Mouse (Mus musculus) right cerebral cortex, adult 18-20 months (tissue): ENCODE measurements around the gene Fgr.

ENCODE experiments used
- DNase-seq: peaks from one replicate; pipeline ENCODE4 v3.0.0; 2022; ENCODE audit warnings: mixed read lengths

The Fgr gene

DNA sequence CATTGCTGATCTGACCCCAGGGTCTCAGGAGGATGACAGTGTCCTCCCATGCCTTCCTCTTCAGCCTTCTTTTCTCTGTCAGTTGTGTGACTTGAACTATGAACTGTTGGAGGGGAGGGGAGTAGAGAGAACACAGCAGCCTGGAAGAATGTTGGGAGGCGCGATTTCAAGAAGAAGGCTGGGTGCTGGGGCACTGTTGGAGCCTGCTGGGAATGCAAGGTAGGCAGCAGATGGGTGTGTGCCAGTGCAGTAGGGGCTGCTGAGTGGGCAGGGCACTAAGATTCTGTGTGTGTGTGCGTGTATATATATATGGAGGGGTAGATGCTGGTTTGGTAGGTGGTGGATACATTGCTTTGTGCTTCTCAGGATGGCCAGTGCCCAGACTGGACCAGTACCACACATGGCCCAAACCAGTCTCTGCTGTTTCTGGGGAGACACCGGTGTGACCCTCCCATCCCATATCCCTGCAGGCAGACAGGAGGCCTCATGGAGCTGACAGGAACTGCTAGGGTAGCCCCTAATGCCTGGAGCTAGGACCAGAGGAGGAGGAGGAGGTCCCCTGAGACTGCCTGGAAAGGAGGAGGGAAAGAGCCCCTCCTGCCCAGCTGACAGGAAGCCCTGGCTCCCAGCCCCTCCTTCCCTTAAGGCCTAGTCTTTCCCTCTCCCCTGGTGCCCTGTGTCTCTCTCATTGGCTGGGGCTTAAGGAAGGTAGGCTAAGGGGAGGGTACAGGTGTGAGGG is 43.0 kb downstream of the Fgr start:
- peak; percentile 73 for DNase-seq

DNA sequence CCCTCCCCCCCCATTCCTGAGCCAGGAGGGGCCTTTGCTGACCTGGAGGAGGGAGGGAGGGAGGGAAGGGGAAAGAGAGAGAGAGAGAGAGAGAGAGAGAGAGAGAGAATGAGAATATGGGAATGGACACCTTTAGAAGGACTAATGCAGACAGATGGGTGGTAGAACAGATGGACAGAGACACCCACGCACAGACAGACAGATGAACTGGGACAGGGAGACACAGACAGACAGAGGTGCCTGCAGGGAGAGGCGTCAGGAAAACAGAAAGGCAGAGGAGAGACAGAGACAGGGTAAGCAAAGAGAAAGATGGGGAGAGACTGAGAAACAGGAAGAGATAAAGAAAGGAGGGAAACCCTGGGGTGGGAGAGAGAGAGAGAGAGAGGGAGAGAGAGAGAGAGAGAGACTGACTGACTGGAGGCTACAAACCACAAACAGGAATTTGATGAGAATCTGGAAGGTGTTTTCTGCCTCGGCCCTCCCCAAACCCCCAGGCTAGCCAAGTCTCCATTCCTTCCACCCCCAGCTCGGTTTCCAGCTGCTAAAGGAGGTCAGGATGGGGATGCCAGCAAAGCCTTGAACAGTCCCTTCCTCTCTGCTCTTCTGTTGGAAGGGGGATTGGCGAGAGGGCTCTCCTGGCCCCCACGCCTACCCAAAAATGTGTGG is 43.8 kb downstream of the Fgr start:
- DNase-seq = peak; percentile 81

DNA sequence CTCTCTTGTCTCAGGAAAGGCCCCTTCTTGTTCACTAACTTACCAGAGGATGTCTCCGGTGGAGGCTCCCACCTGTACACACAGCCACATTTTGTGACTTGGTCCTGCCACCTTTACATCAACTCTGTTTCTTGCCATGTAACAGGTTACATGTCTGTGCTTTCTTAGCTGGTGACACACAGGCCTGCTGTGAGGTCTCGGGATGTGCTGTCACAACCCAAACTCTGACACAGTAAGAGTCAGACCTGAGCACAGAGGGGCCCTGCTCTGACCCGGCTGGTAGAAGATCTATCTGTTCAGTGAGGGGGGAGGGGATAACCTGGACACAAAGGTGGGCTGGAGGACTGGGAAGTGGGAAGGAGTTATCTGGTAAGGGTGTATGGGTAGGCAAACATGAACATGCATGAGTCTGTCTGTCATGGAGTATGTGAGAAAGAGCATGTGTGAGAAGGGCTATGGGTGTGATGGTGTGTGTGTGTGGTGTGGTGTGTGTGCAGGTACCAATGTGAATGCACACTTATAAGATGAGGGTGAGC is 44.4 kb downstream of the Fgr start:
- no peak for DNase-seq

DNA sequence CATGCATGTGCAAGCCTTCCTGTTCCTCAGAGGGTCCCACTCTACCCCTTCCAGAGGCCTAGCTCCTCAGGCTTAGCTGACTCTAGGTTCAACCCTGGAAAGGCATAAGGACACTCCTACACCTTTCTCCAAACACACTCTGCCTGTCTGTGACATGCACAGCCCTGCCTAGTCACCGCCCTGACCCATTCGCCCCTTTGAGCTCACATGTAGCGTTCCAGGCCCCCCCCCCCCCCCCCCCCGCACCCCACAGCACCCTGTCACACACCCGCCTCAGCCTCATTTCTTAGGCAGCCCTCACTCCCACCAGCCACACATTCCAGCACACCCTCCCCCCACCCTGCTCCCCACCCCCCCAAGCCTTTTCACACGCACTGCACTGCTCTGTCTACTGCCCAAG is 46.8 kb downstream of the Fgr start:
- DNase-seq = no peak

DNA sequence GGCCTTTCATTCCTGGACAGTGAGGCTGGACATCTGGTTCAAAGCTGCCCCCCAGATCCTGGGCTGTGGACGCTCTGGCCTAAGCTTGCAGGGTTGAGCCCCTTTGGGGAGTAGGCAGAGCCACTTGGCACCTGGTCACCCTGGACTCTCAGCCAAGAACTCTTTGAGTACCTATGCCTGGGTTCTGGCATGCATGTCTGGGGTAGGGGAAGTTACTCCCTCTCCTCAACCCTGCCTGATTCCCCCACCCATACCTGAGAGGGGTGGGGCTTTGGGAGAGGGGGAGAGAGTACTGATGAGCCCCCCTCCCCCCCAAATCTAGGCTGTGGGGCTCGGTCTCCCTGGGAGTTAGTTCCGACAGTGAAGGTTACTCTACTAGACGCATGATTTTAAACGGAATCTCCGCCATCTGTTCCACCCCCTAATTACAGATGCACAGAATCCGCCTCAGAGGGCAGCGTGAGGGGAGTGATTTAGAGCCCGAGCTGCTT is 47.3 kb downstream of the Fgr start:
- DNase-seq = no peak

DNA sequence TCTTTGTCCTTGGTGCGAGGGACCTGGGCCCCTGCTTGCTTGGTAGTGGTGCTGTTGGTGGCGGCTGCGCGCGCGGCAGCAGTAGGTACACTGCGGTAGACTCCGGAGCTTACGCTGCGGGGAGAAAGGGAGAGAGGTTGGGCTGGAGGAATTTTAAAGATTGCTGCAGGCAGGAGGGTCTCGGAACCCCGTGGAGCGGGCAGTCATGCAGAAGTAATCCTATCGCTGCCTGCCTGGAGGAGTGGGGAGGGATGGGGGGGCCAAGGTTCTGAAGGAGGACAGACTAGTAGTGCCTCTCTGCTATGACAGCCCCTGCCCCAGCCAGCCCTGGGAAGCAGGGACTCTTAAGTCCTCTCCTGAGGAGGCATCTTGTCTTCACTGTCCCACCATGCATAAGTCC is 48.3 kb downstream of the Fgr start:
- DNase-seq = no peak

DNA sequence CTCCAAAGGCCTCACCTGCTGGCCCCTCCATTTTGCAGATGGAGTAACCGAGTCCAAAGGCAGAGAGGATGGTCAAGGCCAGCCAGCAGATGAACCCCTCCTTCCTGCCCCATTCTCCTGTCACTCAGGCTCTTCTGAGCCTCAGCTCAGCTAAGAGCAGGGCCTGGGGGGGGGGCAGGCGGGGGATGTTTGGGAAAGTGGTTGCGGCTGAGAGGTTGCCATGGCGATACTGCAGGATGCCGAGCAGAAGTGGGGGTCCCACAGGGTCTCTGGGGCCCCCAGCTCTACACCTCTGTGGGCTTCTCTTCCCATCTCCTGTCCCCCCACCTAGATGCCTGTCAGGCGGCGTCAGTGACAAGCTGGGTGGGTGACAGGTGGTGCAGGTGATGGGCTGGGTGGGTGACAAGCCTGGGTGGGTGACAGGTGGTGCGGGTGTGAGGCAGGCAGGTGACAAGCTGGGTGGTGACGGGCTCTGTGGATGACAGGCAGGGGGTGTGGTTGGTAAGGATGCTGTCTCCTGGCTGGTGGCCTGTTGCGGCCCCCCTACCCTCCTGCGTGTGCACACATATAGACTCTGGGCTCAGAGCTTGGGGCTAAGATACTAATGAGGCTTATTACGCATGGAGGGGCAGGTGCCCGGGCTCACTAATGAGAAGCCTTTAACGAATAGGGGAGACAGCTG is 49.2 kb downstream of the Fgr start:
- no peak for DNase-seq

DNA sequence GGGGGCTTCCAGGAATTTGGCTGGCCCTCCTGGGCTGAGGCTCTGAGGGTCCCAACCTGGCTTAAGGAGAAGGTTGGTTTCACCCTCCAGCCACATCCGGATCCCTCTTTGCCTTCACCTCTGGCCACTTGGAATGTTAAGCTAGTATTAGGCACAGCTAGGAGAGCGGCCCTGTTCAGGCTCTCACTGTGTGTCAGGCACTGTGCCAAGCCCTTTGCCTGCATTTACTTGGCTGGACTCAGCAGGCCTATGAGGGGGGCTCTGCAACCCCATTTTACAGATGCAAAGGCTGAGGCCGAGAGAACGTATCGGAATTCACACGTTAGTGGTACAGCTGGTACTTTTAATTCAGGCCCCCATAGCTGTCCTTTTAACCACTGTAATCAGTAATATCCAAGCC is 49.7 kb downstream of the Fgr start:
- DNase-seq = no peak

DNA sequence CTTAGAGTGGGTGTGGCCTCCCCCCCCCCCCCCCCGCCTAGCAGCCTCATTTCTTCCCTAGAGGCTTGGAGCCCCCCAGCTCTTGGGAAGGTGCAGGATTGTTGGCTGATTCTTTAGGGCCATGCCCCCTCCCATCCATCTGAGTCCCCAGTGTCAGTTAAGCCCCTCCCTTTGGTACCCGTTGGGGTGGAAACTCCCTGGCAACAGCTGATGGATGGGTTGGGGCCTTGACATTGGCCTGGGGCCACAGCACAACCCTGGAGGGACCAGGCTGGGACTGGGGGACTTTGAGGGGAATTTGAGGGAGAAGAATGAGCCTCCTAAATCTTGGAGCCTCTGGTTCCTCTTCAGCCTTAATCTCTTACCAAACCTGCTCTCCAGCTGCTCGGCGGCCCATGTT is 50.5 kb downstream of the Fgr start:
- no peak for DNase-seq

DNA sequence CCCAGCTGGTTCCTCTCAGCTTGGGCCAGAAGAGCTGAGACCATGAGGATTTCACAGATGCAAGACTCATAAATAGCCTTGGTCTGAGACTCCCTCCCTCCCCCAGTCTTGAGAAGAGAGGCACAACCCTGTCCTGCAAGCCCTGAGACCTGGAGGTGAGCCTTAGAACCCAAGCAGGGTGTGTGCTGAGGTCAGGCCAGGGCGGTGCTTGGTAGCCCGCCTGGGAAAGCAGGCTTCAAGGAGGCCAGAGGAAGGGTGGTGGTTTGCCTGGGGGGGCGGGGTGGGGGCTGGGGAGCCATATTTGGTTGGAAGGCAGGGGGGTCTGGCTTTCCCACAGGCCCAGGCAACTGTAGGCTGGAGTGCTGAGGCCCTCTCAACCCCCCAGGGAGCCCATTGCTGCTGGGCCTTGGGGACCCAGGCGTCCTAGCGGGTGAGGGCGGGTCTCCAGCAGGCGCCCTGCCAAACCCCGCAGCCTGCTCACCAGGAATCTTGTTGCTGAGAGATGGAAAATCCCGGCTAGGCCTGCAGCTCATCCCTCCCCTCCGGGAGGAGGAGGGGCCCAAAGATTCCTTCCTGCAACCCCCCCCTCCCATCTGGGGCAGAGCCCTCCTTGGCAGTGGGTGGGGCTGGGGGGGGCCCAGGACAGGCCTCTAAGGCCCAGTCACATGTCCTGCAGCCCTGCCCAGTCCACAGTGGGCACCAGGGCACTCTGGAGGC is 51.2 kb downstream of the Fgr start:
- DNase-seq = no peak

DNA sequence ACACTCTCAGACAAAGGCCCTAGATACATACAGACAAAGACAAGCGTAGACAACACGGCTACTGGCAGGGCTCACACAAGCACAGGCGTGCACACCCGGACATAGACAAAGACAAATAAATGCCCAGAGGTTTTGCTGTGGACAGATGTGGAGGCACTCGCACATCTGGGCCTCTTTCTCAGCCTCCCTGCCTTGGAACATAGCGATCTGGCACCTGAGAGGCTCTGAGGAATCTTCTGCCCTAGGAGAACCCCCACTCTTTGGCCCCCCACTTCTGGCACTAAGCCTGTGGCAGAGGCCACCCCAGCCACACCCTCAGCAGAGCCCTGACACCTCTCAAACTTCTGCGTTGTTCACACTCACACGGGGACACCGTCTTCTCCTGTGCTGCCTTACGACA is 52.4 kb downstream of the Fgr start:
- DNase-seq = no peak

DNA sequence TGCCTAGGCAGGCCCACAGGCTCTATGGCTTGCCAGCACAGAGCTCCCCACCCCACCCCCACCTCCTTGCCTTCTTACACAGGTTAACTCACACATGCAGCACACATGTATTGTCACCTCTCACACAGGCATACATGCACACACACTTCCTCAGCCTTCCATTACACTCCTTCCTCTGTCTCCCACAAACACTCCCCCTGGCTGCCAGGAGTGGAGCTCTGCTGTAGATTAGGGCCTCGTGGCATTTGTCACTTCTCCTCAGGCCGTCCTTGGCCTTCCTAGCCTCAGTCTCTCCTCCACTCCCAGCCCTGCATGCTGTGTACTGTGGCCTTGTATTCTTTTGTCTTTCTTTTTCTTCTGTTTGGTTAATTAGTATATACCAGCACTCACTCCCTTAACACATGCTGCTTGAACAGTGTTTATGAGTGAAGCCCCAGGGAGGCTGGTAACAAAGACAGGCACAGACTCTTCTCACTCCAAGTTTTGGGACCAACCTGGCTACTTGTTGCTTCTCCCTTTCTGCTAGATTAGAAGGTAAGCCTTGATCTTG is 53.0 kb downstream of the Fgr start:
- no peak for DNase-seq

DNA sequence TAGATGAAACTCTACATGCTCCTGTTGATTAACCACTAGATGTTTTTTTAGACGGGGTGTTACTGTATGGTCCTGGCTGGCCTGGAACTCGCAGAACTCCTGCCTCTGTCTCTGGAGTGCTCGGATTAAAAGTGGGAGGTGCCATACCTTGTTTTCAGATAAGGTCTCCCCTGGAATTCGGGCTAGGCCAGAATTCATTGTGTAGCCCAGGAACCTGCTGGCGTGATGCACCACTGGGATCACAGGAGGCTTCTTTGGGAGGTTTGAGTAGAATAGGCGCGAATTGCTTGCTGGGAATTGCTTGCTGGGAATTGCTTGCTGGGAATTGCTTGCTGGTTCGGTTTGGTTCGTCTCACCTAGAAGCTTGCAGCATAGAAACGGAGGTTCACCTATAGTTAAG is 53.8 kb downstream of the Fgr start:
- DNase-seq = no peak

DNA sequence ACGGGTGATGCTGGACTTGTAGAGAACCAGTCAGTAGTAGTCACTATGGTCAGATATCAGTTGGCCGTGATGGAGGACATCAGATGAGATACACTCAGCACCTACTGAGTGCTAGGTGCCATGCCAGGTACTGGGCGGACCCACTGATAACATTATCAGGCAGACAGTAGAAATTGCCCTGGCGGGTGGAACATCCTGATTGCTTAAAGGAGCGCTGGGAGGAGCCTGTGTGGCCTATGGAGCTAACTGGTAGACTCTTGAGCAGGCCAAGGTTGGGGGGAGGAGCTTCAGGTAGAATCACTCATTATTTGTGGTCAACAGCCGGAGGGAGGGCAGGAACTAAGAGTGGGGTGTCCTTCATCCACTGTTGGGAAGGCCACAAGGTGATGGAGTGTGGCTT is 54.3 kb downstream of the Fgr start:
- no peak for DNase-seq

DNA sequence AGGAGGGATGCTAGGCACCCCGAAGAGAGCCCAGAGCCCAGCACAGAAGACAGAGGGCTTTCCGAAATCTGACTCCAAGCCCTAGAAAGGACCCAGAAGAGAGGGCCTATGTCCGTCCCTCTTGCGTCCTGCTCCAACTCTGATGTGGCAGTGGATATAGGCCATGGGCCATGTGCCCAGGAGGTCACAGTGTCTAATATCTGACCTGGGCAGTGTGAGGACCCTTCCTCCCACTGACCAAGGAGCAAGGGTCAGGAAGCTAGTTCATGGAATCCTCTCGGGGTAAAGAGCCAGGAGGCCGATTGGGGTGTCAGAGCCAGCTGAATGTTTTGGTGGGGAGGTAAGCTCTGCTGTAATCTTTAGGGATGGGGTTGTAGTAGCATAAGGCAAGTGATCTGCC is 55.0 kb downstream of the Fgr start:
- no peak for DNase-seq

DNA sequence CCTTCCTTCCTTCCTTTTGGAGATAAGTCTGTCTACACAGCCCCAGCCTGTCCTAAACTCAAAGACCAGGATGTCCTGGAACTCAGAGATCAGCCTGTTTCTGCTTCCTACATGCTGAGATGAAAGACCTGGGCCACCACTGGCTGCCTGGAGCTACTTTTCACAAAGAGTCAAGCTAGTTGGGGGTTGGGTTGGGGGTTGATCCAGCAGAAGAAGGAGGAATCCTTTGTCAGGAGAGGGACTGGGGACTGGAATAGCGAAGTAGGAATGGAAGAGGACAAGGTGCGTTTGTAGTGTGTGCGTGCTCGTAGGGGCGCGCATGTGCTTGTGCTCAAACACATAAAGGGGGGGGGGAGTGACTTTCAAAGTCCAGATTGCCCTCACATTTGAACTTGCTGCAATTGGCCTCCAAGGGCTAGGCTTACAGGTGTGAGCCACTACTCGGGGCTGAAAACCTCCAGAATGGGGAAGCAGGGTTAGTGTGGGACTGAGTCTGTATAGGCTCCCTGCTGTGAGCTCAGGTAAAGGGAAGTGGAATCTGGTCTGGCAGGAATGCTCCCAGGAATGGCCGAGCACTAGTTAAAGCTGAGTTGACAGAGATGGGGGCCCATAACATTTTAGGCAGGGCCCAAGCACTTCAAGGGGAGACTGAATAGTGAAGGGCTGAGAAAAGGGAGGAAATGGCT is 58.7 kb downstream of the Fgr start:
- DNase-seq = no peak

DNA sequence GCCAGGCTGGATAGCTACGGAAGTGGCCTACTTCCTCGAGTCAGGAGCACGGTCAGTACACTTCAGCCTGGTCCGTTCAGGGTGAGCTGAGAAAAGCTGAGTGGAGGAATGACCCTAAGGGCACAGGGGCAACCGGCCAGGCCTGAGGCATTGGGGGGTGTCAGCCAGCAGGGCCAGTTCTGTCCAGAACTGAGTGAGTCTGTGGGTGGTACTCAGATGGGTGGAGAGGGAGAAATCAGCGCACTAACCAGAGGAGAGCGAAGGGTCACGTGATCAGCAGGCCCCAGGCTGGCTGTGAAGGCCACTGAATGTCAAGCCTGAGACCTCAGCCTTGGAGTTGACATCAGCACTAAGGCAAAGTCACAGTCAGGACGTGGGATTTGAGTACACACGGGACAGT is 60.6 kb downstream of the Fgr start:
- no peak for DNase-seq

DNA sequence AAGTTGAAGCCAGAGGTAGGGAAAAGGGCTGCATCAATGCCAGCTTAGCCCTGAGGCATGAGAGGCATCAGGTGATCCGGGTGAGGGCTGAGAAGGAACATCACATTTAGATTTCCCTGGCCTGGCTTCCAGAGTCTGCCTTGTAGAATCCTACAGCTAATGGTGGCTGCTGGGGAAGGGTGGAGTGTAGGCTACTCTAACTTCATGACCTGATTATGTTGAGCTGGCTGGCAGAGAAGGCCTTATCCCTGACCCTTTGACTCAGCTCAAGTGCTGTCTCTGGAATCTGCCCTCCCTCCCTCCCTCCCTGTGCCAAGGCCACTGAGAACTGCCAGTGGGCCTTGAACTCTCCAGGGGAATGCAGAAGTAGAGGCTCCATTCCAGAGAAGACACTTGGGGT is 61.6 kb downstream of the Fgr start:
- no peak for DNase-seq

DNA sequence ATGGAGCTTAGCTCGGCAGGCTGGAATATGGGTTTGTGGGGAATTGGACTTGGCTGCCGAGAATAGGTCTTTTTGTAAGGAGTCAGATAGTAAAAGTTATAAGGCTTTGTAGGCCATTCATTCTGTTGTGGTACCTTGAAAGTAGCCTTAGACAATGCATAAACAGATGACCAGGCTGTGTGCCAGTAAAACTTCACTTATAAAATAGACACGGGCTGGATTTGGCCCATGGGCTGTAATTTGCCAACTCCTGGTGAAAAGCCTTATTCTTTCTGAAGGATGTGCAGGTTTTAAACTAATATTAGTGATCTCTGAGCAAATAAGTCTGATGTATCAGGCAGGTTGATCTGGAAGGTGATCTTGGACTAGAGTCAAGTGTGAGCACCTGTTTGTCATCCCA is 62.1 kb downstream of the Fgr start:
- DNase-seq = no peak

DNA sequence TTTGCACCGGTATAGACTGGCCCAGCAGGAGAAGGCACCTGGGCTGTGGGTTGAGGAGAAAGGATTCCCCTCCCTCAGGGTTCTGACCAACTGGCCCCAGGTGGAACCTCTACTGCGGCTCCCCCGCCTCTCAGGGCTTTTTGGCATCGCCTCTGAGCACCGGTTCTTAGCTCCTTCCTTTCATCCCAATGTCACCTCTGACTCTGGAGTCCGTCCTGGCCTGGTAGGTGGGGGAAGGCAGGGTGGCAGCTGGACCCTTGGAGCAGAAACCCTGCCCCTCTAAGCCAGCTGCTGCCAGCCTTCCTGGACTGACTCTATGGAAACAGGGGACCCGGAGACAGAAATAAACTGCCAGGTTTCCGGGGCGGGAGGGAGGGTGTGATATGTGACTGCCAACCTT is 63.4 kb downstream of the Fgr start:
- no peak for DNase-seq

DNA sequence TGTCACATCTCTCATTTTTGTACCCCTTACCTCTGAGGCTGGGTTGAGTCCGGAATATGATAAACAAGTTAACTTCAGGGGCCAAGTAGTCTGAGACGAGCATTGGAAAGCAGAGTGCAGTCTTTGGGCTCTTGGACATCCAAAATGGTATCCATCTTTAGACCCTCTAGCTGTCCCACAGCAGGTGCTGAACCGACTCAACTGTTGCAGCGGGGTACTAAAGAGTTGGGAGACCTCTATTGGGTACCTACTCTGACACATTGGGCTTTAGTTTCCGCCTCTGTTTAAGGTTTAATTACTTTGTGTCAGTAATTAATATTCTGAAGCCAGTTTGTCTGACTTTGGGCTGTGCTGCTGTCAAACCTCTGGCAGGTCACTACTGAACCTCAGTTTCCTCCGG is 63.9 kb downstream of the Fgr start:
- DNase-seq = no peak

DNA sequence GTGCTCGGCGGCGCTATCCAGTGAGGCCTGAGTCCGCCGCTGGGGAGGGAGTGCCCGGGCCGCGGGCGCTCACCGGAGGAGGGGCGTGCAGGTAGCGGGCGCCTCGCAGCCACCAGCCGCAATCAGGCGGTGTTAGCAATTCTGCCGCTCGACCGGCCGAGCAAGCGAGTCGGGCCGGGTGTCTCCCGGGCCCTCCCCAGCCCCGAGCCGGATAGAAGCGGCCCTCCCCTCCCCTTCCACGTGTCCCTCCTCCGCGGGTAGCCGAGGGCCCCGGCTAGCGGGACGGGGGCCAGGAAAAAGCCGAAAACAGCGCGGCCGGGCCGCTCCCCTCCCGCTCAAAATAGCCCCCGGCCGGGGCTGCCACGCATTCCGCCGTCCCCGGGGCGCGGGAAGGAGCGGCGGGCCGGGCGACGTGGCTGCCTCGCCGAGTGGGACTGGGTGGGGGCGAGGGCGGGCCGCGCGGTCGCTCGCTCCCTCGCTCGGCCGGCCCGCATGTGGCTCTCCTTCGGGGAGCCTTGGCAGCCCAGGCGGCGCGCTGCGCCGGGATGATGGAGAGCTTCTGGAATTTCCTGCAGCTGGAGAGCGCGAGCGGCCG is 64.7 kb downstream of the Fgr start:
- DNase-seq = no peak
